Mouse (Mus musculus): ENCODE measurements around the gene Nup93.

DNA sequence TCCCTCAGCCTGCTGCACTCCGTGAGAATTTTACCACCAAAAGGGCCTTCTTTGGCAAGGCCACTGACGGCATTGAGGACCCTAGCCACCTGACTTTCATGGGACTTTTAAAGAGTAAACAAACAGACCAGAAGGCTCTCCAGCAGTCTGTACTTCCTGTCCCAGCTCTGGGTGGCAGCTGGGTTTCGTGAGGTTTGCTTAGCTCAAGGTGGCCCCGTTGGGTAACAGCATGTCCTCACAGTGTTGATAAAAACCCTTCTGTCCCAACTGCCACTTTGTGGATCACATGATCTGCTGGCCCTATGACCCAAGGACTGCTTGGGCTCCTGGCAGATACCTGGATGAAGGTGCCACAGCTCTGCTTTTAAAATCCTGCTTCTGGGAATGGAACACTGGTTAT, 140.2 kb downstream of the Nup93 start:
- no peak for TF ChIP-seq CTCF (IDR thresholded peaks at IDR 0.05; ENCODE audit: low read depth, low read length)
- TF ChIP-seq POLR2A (IDR thresholded peaks at IDR 0.05; ENCODE audit: borderline replicate concordance, low read depth, low read length), result no peak
